Mouse (Mus musculus): ENCODE measurements around the gene Gm26920. TPM values are rescaled to one million over a fixed set of nuclear protein-coding genes. Genes with fewer than 3 reads are reported as not detected.

Gm26920 gene
- polyA plus RNA-seq, 1 experiment from 2014 or later: 2.5 TPM

- Histone ChIP-seq H3K4me1 (replicated peaks; ENCODE audit: control insufficient read depth, insufficient read depth, low read length) (no peaks in the 10 kb centered on the region), H3K27ac (ENCODE audit: low read length) (no peak overlapping the region), H3K27me3 (replicated peaks; ENCODE audit: control insufficient read depth, insufficient read depth, low read length) (no peaks in the 10 kb centered on the region), H3K4me3 (replicated peaks; ENCODE audit: low read length) (no peak overlapping the region), H3K9ac (replicated peaks; ENCODE audit: low read depth, low read length) (no peak overlapping the region), H3K4me2 (ENCODE audit: low read length) (no peak overlapping the region), H3K9me3 (ENCODE audit: control insufficient read depth, low read length) (no peaks in the 10 kb centered on the region), H3K36me3 (ENCODE audit: control insufficient read depth, insufficient read depth) (peaks cover 12% of the 10 kb centered on the region; the same call in 1 of the 2 replicates)
- no peak for ATAC-seq
- 74% methylated on average over 5 of the region's 5 CpGs for WGBS
Observed at GRCm38 (mm10) chr7:30064622-30065021, 25.6 kb downstream of the Gm26920 start.

- peaks cover 15% of the 10 kb centered on the region; the same call in 1 of the 2 replicates for H3K36me3 ChIP-seq (ENCODE audit: control insufficient read depth, insufficient read depth)
- H3K4me3 ChIP-seq (replicated peaks; ENCODE audit: low read length): no peak overlapping the region
- H3K27me3 ChIP-seq (replicated peaks; ENCODE audit: control insufficient read depth, insufficient read depth, low read length): no peaks in the 10 kb centered on the region
- H3K9ac ChIP-seq (replicated peaks; ENCODE audit: low read depth, low read length): no peak overlapping the region
- H3K4me1 ChIP-seq (replicated peaks; ENCODE audit: control insufficient read depth, insufficient read depth, low read length): no peaks in the 10 kb centered on the region
- WGBS: 93% methylated on average over 5 of the region's 5 CpGs
- H3K9me3 ChIP-seq (ENCODE audit: control insufficient read depth, low read length): no peaks in the 10 kb centered on the region
- H3K4me2 ChIP-seq (ENCODE audit: low read length): no peak overlapping the region
- no peak overlapping the region for H3K27ac ChIP-seq (ENCODE audit: low read length)
- no peak for ATAC-seq
Observed at GRCm38 (mm10) chr7:30062478-30062877, 27.7 kb downstream of the Gm26920 start.

- Histone ChIP-seq H3K9me3 (ENCODE audit: control insufficient read depth, low read length) (no peaks in the 10 kb centered on the region), H3K36me3 (ENCODE audit: control insufficient read depth, insufficient read depth) (peaks cover 27% of the 10 kb centered on the region), H3K9ac (replicated peaks; ENCODE audit: low read depth, low read length) (no peak overlapping the region), H3K27ac (ENCODE audit: low read length) (no peak overlapping the region), H3K27me3 (replicated peaks; ENCODE audit: control insufficient read depth, insufficient read depth, low read length) (no peaks in the 10 kb centered on the region), H3K4me2 (ENCODE audit: low read length) (no peak overlapping the region), H3K4me3 (replicated peaks; ENCODE audit: low read length) (no peak overlapping the region), H3K4me1 (replicated peaks; ENCODE audit: control insufficient read depth, insufficient read depth, low read length) (no peaks in the 10 kb centered on the region)
- ATAC-seq: no peak
- 88% methylated on average over 6 of the region's 6 CpGs for WGBS
Observed at GRCm38 (mm10) chr7:30060341-30060740, 29.9 kb downstream of the Gm26920 start.

GRCm38 (mm10) chr7:30053591-30053990, 36.6 kb downstream of the Gm26920 start:
- no peak overlapping the region for H3K4me3 ChIP-seq (replicated peaks; ENCODE audit: low read length)
- 11% methylated on average over 3 of the region's 3 CpGs for WGBS
- H3K9me3 ChIP-seq (ENCODE audit: control insufficient read depth, low read length): no peaks in the 10 kb centered on the region
- no peaks in the 10 kb centered on the region for H3K27me3 ChIP-seq (replicated peaks; ENCODE audit: control insufficient read depth, insufficient read depth, low read length)
- H3K4me1 ChIP-seq (replicated peaks; ENCODE audit: control insufficient read depth, insufficient read depth, low read length): peaks cover 11% of the 10 kb centered on the region
- H3K9ac ChIP-seq (replicated peaks; ENCODE audit: low read depth, low read length): no peak overlapping the region
- no peak overlapping the region for H3K4me2 ChIP-seq (ENCODE audit: low read length)
- no peak for ATAC-seq
- H3K27ac ChIP-seq (ENCODE audit: low read length): no peak overlapping the region
- H3K36me3 ChIP-seq (ENCODE audit: control insufficient read depth, insufficient read depth): peaks cover 15% of the 10 kb centered on the region

GRCm38 (mm10) chr7:30050882-30051548, 39.2 kb downstream of the Gm26920 start, which contains the start of gene Zfp14:
TSS of gene Zfp14 (minus strand) at chr7:30051380.
- WGBS: under 1% methylated on average over 40 of the region's 40 CpGs
- peak within 1 kb of the TSS; percentile 94 for H3K9ac ChIP-seq (replicated peaks; ENCODE audit: low read depth, low read length)
- H3K27me3 ChIP-seq (replicated peaks; ENCODE audit: control insufficient read depth, insufficient read depth, low read length): no peaks in the 10 kb centered on the region
- no peaks in the 10 kb centered on the region for H3K9me3 ChIP-seq (ENCODE audit: control insufficient read depth, low read length)
- peak within 1 kb of the TSS; percentile 90 for H3K27ac ChIP-seq (ENCODE audit: low read length)
- peak; percentile 99 for ATAC-seq
- H3K36me3 ChIP-seq (ENCODE audit: control insufficient read depth, insufficient read depth): peaks cover 9% of the 10 kb centered on the region
- H3K4me3 ChIP-seq (replicated peaks; ENCODE audit: low read length): peak within 1 kb of the TSS; percentile 91
- peaks cover 14% of the 10 kb centered on the region for H3K4me1 ChIP-seq (replicated peaks; ENCODE audit: control insufficient read depth, insufficient read depth, low read length)
- H3K4me2 ChIP-seq (ENCODE audit: low read length): peak within 1 kb of the TSS; percentile 76

- H3K4me2 ChIP-seq (ENCODE audit: low read length): no peak overlapping the region
Observed at GRCm38 (mm10) chr7:30048126-30048525, 42.1 kb downstream of the Gm26920 start.

GRCm38 (mm10) chr7:30044354-30044753, 45.9 kb downstream of the Gm26920 start:
- peaks cover 3% of the 10 kb centered on the region; the same call in 1 of the 2 replicates for H3K36me3 ChIP-seq (ENCODE audit: control insufficient read depth, insufficient read depth)
- H3K4me3 ChIP-seq (replicated peaks; ENCODE audit: low read length): no peak overlapping the region
- no peak overlapping the region for H3K27ac ChIP-seq (ENCODE audit: low read length)
- no peak overlapping the region for H3K4me2 ChIP-seq (ENCODE audit: low read length)
- H3K9me3 ChIP-seq (ENCODE audit: control insufficient read depth, low read length): no peaks in the 10 kb centered on the region
- no peak overlapping the region for H3K9ac ChIP-seq (replicated peaks; ENCODE audit: low read depth, low read length)
- ATAC-seq: no peak
- no peaks in the 10 kb centered on the region for H3K27me3 ChIP-seq (replicated peaks; ENCODE audit: control insufficient read depth, insufficient read depth, low read length)
- WGBS: 65% methylated on average over 9 of the region's 9 CpGs
- H3K4me1 ChIP-seq (replicated peaks; ENCODE audit: control insufficient read depth, insufficient read depth, low read length): peaks cover 3% of the 10 kb centered on the region; the same call in 1 of the 2 replicates

More at GRCm38 (mm10) chr7:30048126-30048525, 42.1 kb downstream of the Gm26920 start:
- H3K27me3 ChIP-seq (replicated peaks; ENCODE audit: control insufficient read depth, insufficient read depth, low read length): no peaks in the 10 kb centered on the region
- no peak overlapping the region for H3K4me3 ChIP-seq (replicated peaks; ENCODE audit: low read length)
- no peaks in the 10 kb centered on the region for H3K36me3 ChIP-seq (ENCODE audit: control insufficient read depth, insufficient read depth)
- H3K9me3 ChIP-seq (ENCODE audit: control insufficient read depth, low read length): no peaks in the 10 kb centered on the region
- no peak overlapping the region for H3K9ac ChIP-seq (replicated peaks; ENCODE audit: low read depth, low read length)
- ATAC-seq: no peak
- WGBS: 64% methylated on average over 4 of the region's 4 CpGs
- peaks cover 14% of the 10 kb centered on the region for H3K4me1 ChIP-seq (replicated peaks; ENCODE audit: control insufficient read depth, insufficient read depth, low read length)
- H3K27ac ChIP-seq (ENCODE audit: low read length): peak overlapping the region; percentile 20; the same call in 1 of the 2 replicates

GRCm38 (mm10) chr7:30034331-30034730, 55.9 kb downstream of the Gm26920 start:
- WGBS: 96% methylated on average over 12 of the region's 12 CpGs
- no peak overlapping the region for H3K4me3 ChIP-seq (replicated peaks; ENCODE audit: low read length)
- no peak for ATAC-seq

GRCm38 (mm10) chr7:30031379-30031778, 58.8 kb downstream of the Gm26920 start:
- Histone ChIP-seq H3K27ac (ENCODE audit: low read length) (no peak overlapping the region), H3K4me3 (replicated peaks; ENCODE audit: low read length) (no peak overlapping the region), H3K4me1 (replicated peaks; ENCODE audit: control insufficient read depth, insufficient read depth, low read length) (no peaks in the 10 kb centered on the region), H3K27me3 (replicated peaks; ENCODE audit: control insufficient read depth, insufficient read depth, low read length) (no peaks in the 10 kb centered on the region), H3K36me3 (ENCODE audit: control insufficient read depth, insufficient read depth) (peaks cover 5% of the 10 kb centered on the region; the same call in 1 of the 2 replicates), H3K9ac (replicated peaks; ENCODE audit: low read depth, low read length) (no peak overlapping the region), H3K4me2 (ENCODE audit: low read length) (no peak overlapping the region), H3K9me3 (ENCODE audit: control insufficient read depth, low read length) (no peaks in the 10 kb centered on the region)
- ATAC-seq: no peak
- 71% methylated on average over 3 of the region's 3 CpGs for WGBS

More at GRCm38 (mm10) chr7:30034331-30034730, 55.9 kb downstream of the Gm26920 start:
- Histone ChIP-seq H3K27me3 (replicated peaks; ENCODE audit: control insufficient read depth, insufficient read depth, low read length) (no peaks in the 10 kb centered on the region), H3K36me3 (ENCODE audit: control insufficient read depth, insufficient read depth) (peaks cover 18% of the 10 kb centered on the region), H3K4me1 (replicated peaks; ENCODE audit: control insufficient read depth, insufficient read depth, low read length) (no peaks in the 10 kb centered on the region), H3K9me3 (ENCODE audit: control insufficient read depth, low read length) (no peaks in the 10 kb centered on the region), H3K27ac (ENCODE audit: low read length) (no peak overlapping the region), H3K4me2 (ENCODE audit: low read length) (no peak overlapping the region), H3K9ac (replicated peaks; ENCODE audit: low read depth, low read length) (no peak overlapping the region)

Measured in forebrain, embryonic 16.5 days (tissue).